Comparison of ENCODE assay signal across 8 mouse cellular contexts in the genomic region with DNA sequence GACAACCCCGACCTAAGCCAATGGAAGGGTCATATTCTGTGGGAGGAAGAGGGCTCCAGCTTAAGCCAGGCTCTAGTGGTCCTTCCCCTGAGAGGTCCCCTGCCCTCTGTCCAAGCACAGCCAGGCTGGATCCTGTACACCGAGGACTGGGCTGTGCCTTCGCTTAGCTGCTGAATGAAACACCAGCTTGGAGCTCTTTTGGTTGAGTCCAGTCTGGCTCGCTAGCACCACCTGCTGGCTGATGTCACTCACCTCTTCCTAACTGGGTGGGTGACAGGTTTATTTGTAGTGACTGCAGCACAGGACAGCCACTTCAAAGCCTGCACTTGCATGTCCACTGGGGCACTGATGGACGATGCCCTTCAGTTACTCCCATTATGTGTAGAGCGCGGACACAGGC. TPM values are rescaled to one million over a fixed set of nuclear protein-coding genes. Genes with fewer than 3 reads are reported as not detected.
DNase-seq lines count a peak whose midpoint lies in the region; ATAC-seq and TF ChIP-seq lines count a peak whose summit lies in the region.

No protein-coding gene starts in this region.

- no peaks in the 10 kb centered on the region for H3K9me3 ChIP-seq in G1E (replicated peaks)
- H3K9me3 ChIP-seq in forebrain, embryonic 16.5 days (ENCODE audit: control insufficient read depth, low read length) = no peaks in the 10 kb centered on the region
- no peaks in the 10 kb centered on the region for H3K9me3 ChIP-seq in lung, postnatal 0 days (ENCODE audit: low read length)

- peak; percentile 94 for TF ChIP-seq CTCF in G1E (IDR thresholded peaks at IDR 0.05; ENCODE audit: low read depth, low read length)
- peak; percentile 98 for TF ChIP-seq CTCF in lung, postnatal 0 days (IDR thresholded peaks at IDR 0.05)

- no peak overlapping the region for H3K27ac ChIP-seq in forebrain, embryonic 16.5 days (ENCODE audit: low read length)
- H3K27ac ChIP-seq in lung, postnatal 0 days (ENCODE audit: low read length) = no peak overlapping the region

- no peak for ATAC-seq in G1E (ENCODE audit: extremely low read depth, insufficient number of reproducible peaks, low FRiP score, poor library complexity, severe bottlenecking)
- ATAC-seq in forebrain, embryonic 16.5 days = peak; percentile 61
- ATAC-seq in lung, postnatal 0 days = peak; percentile 75

- peaks cover 97% of the 10 kb centered on the region for H3K36me3 ChIP-seq in G1E (replicated peaks)
- peaks cover 16% of the 10 kb centered on the region for H3K36me3 ChIP-seq in forebrain, embryonic 16.5 days (ENCODE audit: control insufficient read depth, insufficient read depth)
- H3K36me3 ChIP-seq in lung, postnatal 0 days (ENCODE audit: insufficient read depth, low read length) = peaks cover 18% of the 10 kb centered on the region; the same call in 1 of the 2 replicates

- TF ChIP-seq EP300 in lung, postnatal 0 days (IDR thresholded peaks at IDR 0.05) = no peak

- H3K4me1 ChIP-seq in G1E (ENCODE audit: insufficient read depth, low read depth, low read length) = peaks cover 15% of the 10 kb centered on the region
- H3K4me1 ChIP-seq in forebrain, embryonic 16.5 days (replicated peaks; ENCODE audit: control insufficient read depth, insufficient read depth, low read length) = peaks cover 4% of the 10 kb centered on the region; the same call in 1 of the 2 replicates
- H3K4me1 ChIP-seq in lung, postnatal 0 days (ENCODE audit: insufficient read depth, low read depth, low read length) = no peaks in the 10 kb centered on the region

- H3K9ac ChIP-seq in forebrain, embryonic 16.5 days (replicated peaks; ENCODE audit: low read depth, low read length) = no peak overlapping the region
- no peak overlapping the region for H3K9ac ChIP-seq in lung, postnatal 0 days (replicated peaks; ENCODE audit: low read depth)

- DNase-seq in G1E (ENCODE audit: low spot score) = peak; percentile 66
- peak; percentile 84 to 87 for DNase-seq in cerebellum, adult 18-20 months
- peak; percentile 94 for DNase-seq in heart, postnatal 4 days
- DNase-seq in layer of hippocampus, adult 9-10 months (ENCODE audit: low spot score) = peak; percentile 79
- DNase-seq in lung, postnatal 0 days (ENCODE audit: low spot score) = peak; percentile 89
- peak; percentile 93 for DNase-seq in retina, embryonic 14.5 days (ENCODE audit: low spot score)
- peak; percentile 78 for DNase-seq in thymus, postnatal 14 days

- WGBS in forebrain, embryonic 16.5 days = 50% methylated on average over 7 of the region's 7 CpGs
- WGBS in lung, postnatal 0 days = 50% methylated on average over 7 of the region's 7 CpGs

- no peak overlapping the region for H3K4me3 ChIP-seq in G1E (ENCODE audit: low read depth, low read length)
- H3K4me3 ChIP-seq in forebrain, embryonic 16.5 days (replicated peaks; ENCODE audit: low read length) = no peak overlapping the region
- no peak overlapping the region for H3K4me3 ChIP-seq in lung, postnatal 0 days (ENCODE audit: low read depth, low read length)

- H3K4me2 ChIP-seq in forebrain, embryonic 16.5 days (ENCODE audit: low read length) = no peak overlapping the region
- no peak overlapping the region for H3K4me2 ChIP-seq in lung, postnatal 0 days (replicated peaks; ENCODE audit: low read depth, low read length)

- no peaks in the 10 kb centered on the region for H3K27me3 ChIP-seq in G1E (ENCODE audit: insufficient read depth, low read length)
- H3K27me3 ChIP-seq in forebrain, embryonic 16.5 days (replicated peaks; ENCODE audit: control insufficient read depth, insufficient read depth, low read length) = no peaks in the 10 kb centered on the region
- H3K27me3 ChIP-seq in lung, postnatal 0 days (replicated peaks; ENCODE audit: insufficient read depth, low read length) = no peaks in the 10 kb centered on the region

RNA-seq across cellular contexts. Expression of gene 1700088E04Rik, which starts 7.5 kb away (rescaled TPM):
- total RNA-seq in G1E (2014; fragmentation: Nextera tagmentation) (1.4 and 2.8 TPM in 2 replicates), G1E (2017) (1.6 and 2.2 TPM in 2 replicates)
- polyA plus RNA-seq in G1E (2012) = 0.46 and 0.50 TPM in 2 replicates
- 11.7 and 13.1 TPM in 2 replicates for polyA plus RNA-seq in forebrain, embryonic 16.5 days (2015; fragmentation: Nextera tagmentation; extraction: Ambion mirVana)
- 1 to 10 TPM; 1.2 to 2.1 TPM for total RNA-seq in heart, postnatal 4 days (2021)
- polyA plus RNA-seq in lung, postnatal 0 days (2015; fragmentation: Nextera tagmentation; extraction: Ambion mirVana) = 29.8 and 30.4 TPM in 2 replicates

RNA-seq across cellular contexts. Expression of gene Polr2f, which starts 7.7 kb away (rescaled TPM):
- total RNA-seq in G1E (2014; fragmentation: Nextera tagmentation) (143 and 147 TPM in 2 replicates), G1E (2017) (97.0 and 109 TPM in 2 replicates)
- 210 and 266 TPM in 2 replicates for polyA plus RNA-seq in G1E (2012)
- 253 and 256 TPM in 2 replicates for polyA plus RNA-seq in forebrain, embryonic 16.5 days (2015; fragmentation: Nextera tagmentation; extraction: Ambion mirVana)
- 100 to 1,000 TPM; 126 to 139 TPM for total RNA-seq in heart, postnatal 4 days (2021)
- 243 and 261 TPM in 2 replicates for polyA plus RNA-seq in lung, postnatal 0 days (2015; fragmentation: Nextera tagmentation; extraction: Ambion mirVana)

RNA-seq across cellular contexts. Expression of gene Sox10, which starts 16.5 kb away (rescaled TPM):
- total RNA-seq in G1E (2014; fragmentation: Nextera tagmentation) = not detected in 2 replicates
- 0.11 TPM in 1 of 2 replicates, not detected in the other for total RNA-seq in G1E (2017)
- not detected in 2 replicates for polyA plus RNA-seq in G1E (2012)
- polyA plus RNA-seq in forebrain, embryonic 16.5 days (2015; fragmentation: Nextera tagmentation; extraction: Ambion mirVana) = 2.0 and 2.2 TPM in 2 replicates
- total RNA-seq in heart, postnatal 4 days (2021) = under 1 TPM; 0.55 to 0.90 TPM
- 0.11 and 0.31 TPM in 2 replicates for polyA plus RNA-seq in lung, postnatal 0 days (2015; fragmentation: Nextera tagmentation; extraction: Ambion mirVana)

RNA-seq across cellular contexts. Expression of gene Micall1, which starts 39.8 kb away (rescaled TPM):
- 10.4 and 11.5 TPM in 2 replicates for total RNA-seq in G1E (2014; fragmentation: Nextera tagmentation)
- total RNA-seq in G1E (2017) = 3.7 and 4.5 TPM in 2 replicates
- 19.9 and 20.5 TPM in 2 replicates for polyA plus RNA-seq in G1E (2012)
- polyA plus RNA-seq in forebrain, embryonic 16.5 days (2015; fragmentation: Nextera tagmentation; extraction: Ambion mirVana) = 8.2 and 10.0 TPM in 2 replicates
- total RNA-seq in heart, postnatal 4 days (2021) = 100 to 1,000 TPM in 1 of 2 experiments, 10 to 100 TPM in 1; 92.8 to 101 TPM
- polyA plus RNA-seq in lung, postnatal 0 days (2015; fragmentation: Nextera tagmentation; extraction: Ambion mirVana) = 8.4 and 9.1 TPM in 2 replicates
